Mouse (Mus musculus) forebrain, postnatal 0 days (tissue): Measurements from ENCODE around the gene Lypla2. TPM values are rescaled to one million over a fixed set of nuclear protein-coding genes. Genes with fewer than 3 reads are reported as not detected.
A peak's percentile ranks its signal among the peaks of the same experiment; 100 is the strongest.

Experiments used
- ATAC-seq: fragments of 200-750 bp; cut with Nextera tagmentation; 2 replicates; pipeline ENCODE4 v1.8.0; 2017; ENCODE audit warnings: mild to moderate bottlenecking, moderate library complexity
- DNase-seq: peaks from one replicate; pipeline ENCODE4 v3.0.0-alpha.2; 2015
- H3K27ac ChIP-seq: fragments of 300-500 bp; sonication (generic); 2 replicates; pipeline ENCODE4 v1.5.1; 2014; ENCODE audit warnings: low read depth, mild to moderate bottlenecking, antibody characterized with exemption, low read length, moderate library complexity, mixed read lengths
- H3K27me3 ChIP-seq: fragments of 300-500 bp; sonication (generic); 2 replicates; pipeline ENCODE4 v1.6.1; 2014; ENCODE audit warnings: mild to moderate bottlenecking, low read length, mixed read lengths; ENCODE audit not compliant: insufficient read depth
- H3K36me3 ChIP-seq: fragments of 300-500 bp; sonication (generic); 2 replicates; pipeline ENCODE4 v1.6.1; 2014; ENCODE audit warnings: mild to moderate bottlenecking, moderate library complexity; ENCODE audit not compliant: insufficient read depth
- H3K4me1 ChIP-seq: fragments of 300-500 bp; sonication (generic); 2 replicates; pipeline ENCODE4 v1.6.1; 2014; ENCODE audit warnings: antibody characterized with exemption; ENCODE audit not compliant: insufficient read depth
- H3K4me2 ChIP-seq: fragments of 300-500 bp; sonication (generic); 2 replicates; pipeline ENCODE4 v1.6.1; 2014; ENCODE audit warnings: low read depth, mild to moderate bottlenecking, moderate library complexity
- H3K4me3 ChIP-seq: fragments of 300-500 bp; sonication (generic); 2 replicates; pipeline ENCODE4 v1.5.1; 2014; ENCODE audit warnings: low read depth, low read length, mixed read lengths
- H3K9ac ChIP-seq: fragments of 300-500 bp; sonication (generic); 2 replicates; pipeline ENCODE4 v1.6.1; 2014; ENCODE audit warnings: mild to moderate bottlenecking
- H3K9me3 ChIP-seq: fragments of 300-500 bp; sonication (generic); 2 replicates; pipeline ENCODE4 v1.6.1; 2016; ENCODE audit warnings: low read length
- CTCF ChIP-seq: sonication (generic); IDR thresholded peaks from 2 replicates; pipeline ENCODE4 v1.5.1; 2016; ENCODE audit warnings: antibody characterized with exemption, control low read depth, low read depth
- WGBS: fragments of 180-500 bp; shearing (Covaris S2); extraction: QIAGEN DNeasy Blood & Tissue Kit; methylation state at CpG from one replicate; pipeline ENCODE4 v1.1.7; 2014; 5-methylcytosine and 5-hydroxymethylcytosine counted together
- polyA plus RNA-seq: library from polyadenylated mRNA; unstranded; fragments of >200 nt; fragmentation: Nextera tagmentation; extraction: Ambion mirVana; gene quantifications from 2 replicates; pipeline ENCODE4 v1.2.1, GENCODE M21; 2015
- total RNA-seq: library from RNA; depleted of rRNA; stranded (reverse); fragments of >200 nt; gene quantifications from 2 replicates; pipeline ENCODE4 v1.2.3, GENCODE M21; 2014

Lypla2 gene
- total and polyA plus RNA-seq, 2 experiments from 2014 or later: 136 to 201 TPM

DNA sequence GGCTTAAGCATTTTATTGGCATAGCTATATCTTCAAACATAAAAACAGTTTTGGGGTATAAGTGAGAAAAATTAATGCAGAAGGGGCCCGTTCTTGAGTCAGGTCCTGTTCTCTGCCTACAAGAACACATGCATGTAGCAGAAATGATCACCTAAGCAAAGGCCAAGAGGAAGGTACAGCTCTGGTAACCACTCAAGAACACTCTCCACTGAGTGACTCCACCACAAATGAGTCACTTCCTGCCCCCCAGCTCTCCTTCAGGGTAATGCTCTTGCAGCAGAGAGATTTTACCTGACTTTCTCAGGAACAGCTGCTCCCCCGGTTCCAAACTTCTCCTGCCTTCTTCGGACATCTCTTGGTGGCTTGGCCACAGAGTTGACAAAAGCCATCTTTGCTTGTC, 34.4 kb upstream of the Lypla2 start:
- no peaks in the 10 kb centered on the region for H3K4me1 ChIP-seq
- no peaks in the 10 kb centered on the region for H3K9me3 ChIP-seq
- no peak for TF ChIP-seq CTCF
- H3K36me3 ChIP-seq: peaks cover 84% of the 10 kb centered on the region
- no peaks in the 10 kb centered on the region for H3K27me3 ChIP-seq
- H3K9ac ChIP-seq: no peak overlapping the region
- DNase-seq (no peak), ATAC-seq (no peak)
- H3K4me3 ChIP-seq: no peak overlapping the region
- 100% methylated on average over 3 of the region's 3 CpGs for WGBS
- H3K4me2 ChIP-seq: no peak overlapping the region
- no peak overlapping the region for H3K27ac ChIP-seq

DNA sequence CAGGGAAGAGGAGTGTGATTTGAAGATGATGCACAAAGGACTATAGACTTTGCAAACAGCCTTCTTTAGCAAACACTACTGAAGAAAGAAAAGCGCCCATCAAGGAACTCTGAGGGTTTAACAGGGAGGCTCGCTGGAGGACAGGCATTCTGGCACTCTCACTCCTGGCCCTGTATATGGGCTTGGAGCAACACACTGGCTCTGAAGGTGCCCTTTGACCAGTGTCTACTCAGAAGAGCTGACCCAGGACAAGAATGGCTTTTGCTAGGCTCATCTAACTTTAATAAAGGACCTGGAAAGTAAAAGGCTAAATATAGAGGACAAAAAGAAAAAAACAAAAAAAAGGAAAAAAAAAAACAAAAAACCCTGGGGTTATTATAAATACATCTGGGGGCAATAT, 32.5 kb upstream of the Lypla2 start:
- Histone ChIP-seq H3K9ac (no peak overlapping the region), H3K4me2 (no peak overlapping the region), H3K36me3 (peaks cover 71% of the 10 kb centered on the region), H3K9me3 (no peaks in the 10 kb centered on the region), H3K4me1 (no peaks in the 10 kb centered on the region), H3K4me3 (no peak overlapping the region), H3K27me3 (no peaks in the 10 kb centered on the region), H3K27ac (no peak overlapping the region)
- WGBS: 90% methylated on average over 2 of the region's 2 CpGs
- TF ChIP-seq CTCF: no peak
- ATAC-seq (no peak), DNase-seq (no peak)

DNA sequence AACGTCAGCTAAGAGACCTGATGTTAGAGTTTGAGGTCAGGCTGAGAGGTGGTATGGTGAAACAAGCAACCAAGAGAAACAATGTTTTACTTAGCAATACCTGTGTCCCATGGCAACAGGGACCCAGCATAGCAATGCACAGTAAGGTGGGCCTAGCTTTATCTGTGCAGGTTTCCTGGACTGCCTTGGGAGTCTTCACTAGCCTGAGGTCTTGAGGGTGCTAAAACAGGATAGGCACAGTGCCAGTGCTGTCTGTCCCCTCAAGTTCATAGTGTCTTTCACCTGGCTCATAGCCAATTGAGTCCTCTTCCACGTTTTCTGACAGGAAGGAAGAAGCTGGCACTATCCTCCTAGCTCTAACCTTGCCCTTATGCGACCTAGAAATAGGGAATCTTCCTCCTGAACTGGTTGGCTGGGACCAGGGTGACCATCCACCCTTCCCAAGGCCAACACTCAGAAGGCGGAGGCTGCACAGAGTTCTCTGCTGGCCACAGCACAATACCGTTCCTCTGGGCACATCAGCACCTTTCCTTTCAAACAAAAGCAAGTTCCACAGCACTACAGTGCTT, 31.8 kb upstream of the Lypla2 start:
- Histone ChIP-seq H3K36me3 (peaks cover 63% of the 10 kb centered on the region), H3K4me2 (no peak overlapping the region), H3K4me3 (no peak overlapping the region), H3K9ac (no peak overlapping the region), H3K9me3 (no peaks in the 10 kb centered on the region), H3K27me3 (no peaks in the 10 kb centered on the region), H3K27ac (no peak overlapping the region), H3K4me1 (no peaks in the 10 kb centered on the region)
- no peak for TF ChIP-seq CTCF
- no peak for ATAC-seq
- 89% methylated on average over 5 of the region's 5 CpGs for WGBS
- no peak for DNase-seq

DNA sequence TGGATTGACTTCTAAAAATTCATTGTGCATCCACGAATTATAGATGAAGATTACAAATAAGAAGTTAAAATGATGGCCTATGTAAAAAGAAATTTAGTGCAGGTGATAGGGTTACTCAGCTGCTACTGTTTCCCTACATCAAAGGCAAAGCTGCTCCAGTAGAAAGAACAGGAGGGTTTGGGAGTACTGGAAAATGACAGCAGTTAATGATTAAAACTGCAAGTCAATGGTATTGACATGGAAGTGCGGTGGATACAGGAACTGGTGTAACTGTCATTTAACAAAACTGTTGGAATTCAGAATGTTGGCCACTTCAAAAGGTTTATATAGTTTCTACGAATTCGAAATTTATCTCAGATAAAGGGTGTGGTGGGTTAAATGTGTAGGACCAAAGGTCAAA, 22.7 kb upstream of the Lypla2 start:
- Histone ChIP-seq H3K9me3 (no peaks in the 10 kb centered on the region), H3K27ac (no peak overlapping the region), H3K36me3 (no peaks in the 10 kb centered on the region), H3K4me3 (no peak overlapping the region), H3K9ac (no peak overlapping the region), H3K27me3 (no peaks in the 10 kb centered on the region), H3K4me2 (no peak overlapping the region), H3K4me1 (no peaks in the 10 kb centered on the region)
- WGBS: 87% methylated on average over 4 of the region's 4 CpGs
- no peak for TF ChIP-seq CTCF
- ATAC-seq (no peak), DNase-seq (no peak)

DNA sequence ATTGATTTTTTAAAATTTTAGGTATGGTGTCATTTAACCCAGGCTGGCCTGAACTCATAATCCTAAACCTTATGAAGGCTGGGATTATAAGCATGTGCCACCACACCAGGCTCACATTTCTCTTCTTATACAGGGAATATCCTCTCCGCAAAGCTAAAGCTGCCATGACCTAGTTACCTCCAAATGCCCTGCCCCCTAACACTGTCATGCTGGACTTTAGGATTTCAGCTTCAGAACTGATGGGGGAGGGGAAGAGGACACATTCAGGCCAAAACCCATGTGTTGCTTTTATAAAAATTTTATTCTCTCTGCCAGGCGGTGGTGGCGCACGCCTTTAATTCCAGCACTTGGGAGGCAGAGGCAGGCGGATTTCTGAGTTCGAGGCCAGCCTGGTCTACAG, 21.5 kb upstream of the Lypla2 start:
- Histone ChIP-seq H3K36me3 (no peaks in the 10 kb centered on the region), H3K9ac (no peak overlapping the region), H3K4me3 (no peak overlapping the region), H3K27me3 (no peaks in the 10 kb centered on the region), H3K4me1 (no peaks in the 10 kb centered on the region), H3K4me2 (no peak overlapping the region), H3K9me3 (no peaks in the 10 kb centered on the region), H3K27ac (no peak overlapping the region)
- WGBS: 91% methylated on average over 6 of the region's 6 CpGs
- ATAC-seq (no peak), DNase-seq (no peak)
- no peak for TF ChIP-seq CTCF

DNA sequence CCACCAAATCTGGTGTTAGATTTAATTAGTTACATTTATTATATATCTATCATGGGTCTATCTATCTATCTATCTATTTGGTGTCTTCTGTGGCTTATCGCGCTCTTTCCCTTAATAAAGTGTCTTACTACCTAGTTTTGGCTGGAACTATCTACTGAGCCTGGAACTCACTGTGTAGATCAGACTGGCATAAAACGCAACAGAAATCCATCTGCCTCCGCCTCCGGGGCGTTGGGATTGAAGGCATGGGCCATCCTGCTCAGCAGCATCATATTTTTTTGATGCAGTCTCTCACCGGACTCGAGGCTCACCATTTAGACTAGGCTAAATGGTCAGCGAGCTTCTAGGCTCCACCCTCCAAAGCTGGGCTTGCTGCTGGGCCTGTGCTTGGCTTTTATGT, 15.3 kb upstream of the Lypla2 start:
- Histone ChIP-seq H3K27me3 (no peaks in the 10 kb centered on the region), H3K4me1 (peaks cover 12% of the 10 kb centered on the region; the same call in 1 of the 2 replicates), H3K27ac (peak overlapping the region; percentile 81; the same call in 1 of the 2 replicates), H3K9me3 (no peaks in the 10 kb centered on the region), H3K9ac (peak overlapping the region; percentile 91), H3K4me2 (peak overlapping the region; percentile 95), H3K4me3 (peak overlapping the region; percentile 86), H3K36me3 (peaks cover under 1% of the 10 kb centered on the region; the same call in 1 of the 2 replicates)
- TF ChIP-seq CTCF: no peak
- DNase-seq (no peak), ATAC-seq (no peak)
- WGBS: 66% methylated on average over 9 of the region's 9 CpGs

DNA sequence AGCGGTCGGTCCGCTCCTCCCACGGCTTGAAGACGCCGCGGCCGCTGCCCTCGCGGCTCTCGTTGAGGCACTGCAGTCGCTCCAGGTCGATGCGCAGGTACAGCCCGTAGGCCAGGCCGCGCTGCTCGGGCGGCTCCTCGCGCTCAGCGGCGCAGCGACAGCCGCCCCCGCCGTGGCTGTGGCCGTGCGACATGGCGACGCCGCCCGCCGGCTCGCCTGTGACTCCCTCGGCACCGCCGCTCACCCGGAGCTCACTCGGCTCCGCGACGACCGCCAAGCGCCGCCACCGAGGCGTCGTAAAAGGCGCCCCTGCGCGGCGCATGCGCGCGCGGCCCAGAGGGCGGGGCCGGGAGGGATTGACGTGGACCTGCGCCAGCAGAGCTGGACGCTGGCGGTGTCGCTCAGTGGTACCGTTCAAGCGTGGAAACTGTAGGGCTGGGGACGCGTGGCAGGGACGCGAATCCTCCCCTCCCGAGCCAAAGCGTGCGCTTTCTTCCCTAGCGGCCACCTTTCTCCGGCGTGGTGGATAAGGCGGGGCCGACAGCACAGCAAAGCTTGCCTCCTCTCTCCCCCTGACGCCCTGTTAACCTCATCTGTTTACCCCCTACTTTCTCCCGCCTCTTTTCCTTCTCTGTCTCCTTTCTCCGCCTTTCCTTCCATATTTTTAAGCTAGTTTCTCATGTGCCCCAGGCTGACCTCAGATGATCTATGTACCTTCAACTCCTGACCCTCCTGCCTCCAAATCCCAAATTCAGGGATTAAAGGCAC, 14.7 kb upstream of the Lypla2 start, which contains the start of gene Pithd1:
Pithd1 (minus strand) TSS at position 322 of the 768 bp plus-strand sequence.
- peaks cover 12% of the 10 kb centered on the region; the same call in 1 of the 2 replicates for H3K4me1 ChIP-seq
- H3K9ac ChIP-seq: peak within 1 kb of the TSS; percentile 91
- peak; percentile 51 for TF ChIP-seq CTCF
- H3K4me3 ChIP-seq: peak within 1 kb of the TSS; percentile 86
- peak; percentile 97 for DNase-seq
- peak within 1 kb of the TSS; percentile 95 for H3K4me2 ChIP-seq
- WGBS: 3% methylated on average over 72 of the region's 81 CpGs
- peak; percentile 95 for ATAC-seq
- H3K27ac ChIP-seq: peak within 1 kb of the TSS; percentile 81
- peaks cover 6% of the 10 kb centered on the region; the same call in 1 of the 2 replicates for H3K36me3 ChIP-seq
- no peaks in the 10 kb centered on the region for H3K9me3 ChIP-seq
- no peaks in the 10 kb centered on the region for H3K27me3 ChIP-seq
